Mouse (Mus musculus): ENCODE measurements around the gene Plekhh3.

DNA sequence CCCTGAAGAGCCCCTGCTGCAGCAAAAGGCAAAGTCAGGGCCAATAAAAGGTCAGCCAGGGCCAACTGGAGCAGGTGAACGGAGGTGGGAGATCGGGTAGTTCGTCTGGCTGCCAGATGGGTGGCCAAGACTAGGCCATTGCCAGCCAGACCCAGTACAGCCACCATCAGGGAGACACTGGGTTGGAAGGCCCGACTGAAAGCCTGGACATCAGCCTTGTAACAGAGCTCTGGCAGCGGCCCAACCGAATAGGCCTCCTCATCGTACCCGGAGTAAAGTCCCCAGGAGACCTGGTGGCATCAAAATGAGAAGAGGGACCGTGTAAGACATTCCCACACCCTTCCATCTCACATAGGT is 3.2 kb upstream of the Plekhh3 start:
- TF ChIP-seq CTCF (IDR thresholded peaks at IDR 0.05; ENCODE audit: low read depth, low read length): no peak
- no peak for TF ChIP-seq TAL1 (conservative IDR thresholded peaks at IDR 0.05; ENCODE audit: low read depth, low read length)
- no peak for TF ChIP-seq GATA1 (IDR thresholded peaks at IDR 0.05; ENCODE audit: borderline replicate concordance, low read length)
- TF ChIP-seq GATA2 (IDR thresholded peaks at IDR 0.05; ENCODE audit: borderline replicate concordance, low read depth, low read length): no peak
- no peak for TF ChIP-seq POLR2AphosphoS5 (IDR thresholded peaks at IDR 0.05; ENCODE audit: insufficient replicate concordance, low read depth, low read length)

Data from G1E (cell line).